Mouse (Mus musculus): Measurements from ENCODE around the gene Lysmd1.
"Not testable (repeated sequence)": the region's sequence is repeated elsewhere in the genome, so short reads cannot be mapped to it uniquely, and the experiment has no call there.

DNA sequence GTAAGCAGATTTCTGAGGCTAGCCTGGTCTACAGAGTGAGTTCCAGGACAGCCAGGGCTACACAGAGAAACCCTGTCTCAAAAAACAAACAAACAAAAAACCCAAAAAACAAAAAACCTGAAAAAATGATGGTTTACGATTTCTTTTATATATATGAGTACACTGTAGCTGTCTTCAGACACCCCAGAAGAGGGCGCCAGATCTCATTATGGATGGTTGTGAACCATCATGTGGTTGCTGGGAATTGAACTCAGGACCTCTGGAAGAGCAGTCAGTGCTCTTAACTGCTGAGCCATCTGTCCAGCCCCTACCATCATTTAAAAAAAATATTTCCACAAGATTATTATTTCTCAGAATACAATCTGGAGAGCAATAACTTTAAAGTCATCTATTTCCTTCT, 1.5 kb upstream of the Lysmd1 start:
- TF ChIP-seq CTCF (IDR thresholded peaks at IDR 0.05; ENCODE audit: control insufficient read depth, insufficient read depth, insufficient replicate concordance, low read depth, low read length); POLR2A (IDR thresholded peaks at IDR 0.05; ENCODE audit: control insufficient read depth, low read depth, low read length): not testable (repeated sequence)

All from testis, adult 2 months (tissue).